Mouse (Mus musculus) cerebellum, adult 2 months (tissue): ENCODE results near the gene Parp14.

Experiments used
- CTCF ChIP-seq: fragments of 200-500 bp; IDR thresholded peaks from 2 replicates; pipeline ENCODE4 v1.5.1; 2011; ENCODE audit warnings: low read depth, mild to moderate bottlenecking, control low read depth, low read length, moderate library complexity, borderline replicate concordance; ENCODE audit not compliant: insufficient read depth
- POLR2A ChIP-seq: fragments of 200-500 bp; IDR thresholded peaks from 2 replicates; pipeline ENCODE4 v1.6.1; 2011; ENCODE audit warnings: low read length, control low read depth, borderline replicate concordance; ENCODE audit not compliant: insufficient read depth

GRCm38 (mm10) chr16:35856766-35857165 is 14.6 kb downstream of the Parp14 start:
- TF ChIP-seq CTCF (no peak), POLR2A (no peak)
